Mouse (Mus musculus) Patski (cell line): Measurements from ENCODE around the gene Dnajb8. TPM values are rescaled to one million over a fixed set of nuclear protein-coding genes. Genes with fewer than 3 reads are reported as not detected.

ENCODE experiments used
- ATAC-seq: fragments of 100-300 bp; one replicate; pipeline ENCODE4 v1.8.0; 2021
- CTCF ChIA-PET: fragments of 350-600 bp; sonication (Branson Sonifier 250); formaldehyde crosslinking; loops from one replicate; lab custom pipeline; 2022; ENCODE audit warnings: inconsistent platforms; lab: Charles Lee
- POLR2A ChIA-PET: fragments of 350-600 bp; sonication (Branson Sonifier 250); formaldehyde crosslinking; loops from one replicate; lab custom pipeline; 2022; ENCODE audit warnings: antibody characterized with exemption, inconsistent platforms; lab: Charles Lee
- DNase-seq: peaks from one replicate; pipeline ENCODE4 v3.0.0-alpha.2; 2011; ENCODE audit warnings: low read depth, low spot score
- H3K27me3 ChIP-seq: fragments of 371-371 bp; one replicate; pipeline ENCODE4 v1.5.1; 2021
- CTCF ChIP-seq: fragments of 100-300 bp; IDR thresholded peaks from one replicate; pipeline ENCODE4 v1.5.1; 2021
- in situ Hi-C: fragments of 300-500 bp; cut with MboI; formaldehyde crosslinking; loops from 3 replicates; pipeline ENCODE4 v1.11.1; 2018; ENCODE audit warnings: low pct_unique_long_range_greater_than_20kb, mixed read lengths
- polyA plus RNA-seq: library from polyadenylated mRNA; unstranded; gene quantifications from one replicate; pipeline ENCODE4 v1.2.3, GENCODE M21; 2021

Dnajb8 gene
- polyA plus RNA-seq, 1 experiment from 2014 or later, result not detected

DNA sequence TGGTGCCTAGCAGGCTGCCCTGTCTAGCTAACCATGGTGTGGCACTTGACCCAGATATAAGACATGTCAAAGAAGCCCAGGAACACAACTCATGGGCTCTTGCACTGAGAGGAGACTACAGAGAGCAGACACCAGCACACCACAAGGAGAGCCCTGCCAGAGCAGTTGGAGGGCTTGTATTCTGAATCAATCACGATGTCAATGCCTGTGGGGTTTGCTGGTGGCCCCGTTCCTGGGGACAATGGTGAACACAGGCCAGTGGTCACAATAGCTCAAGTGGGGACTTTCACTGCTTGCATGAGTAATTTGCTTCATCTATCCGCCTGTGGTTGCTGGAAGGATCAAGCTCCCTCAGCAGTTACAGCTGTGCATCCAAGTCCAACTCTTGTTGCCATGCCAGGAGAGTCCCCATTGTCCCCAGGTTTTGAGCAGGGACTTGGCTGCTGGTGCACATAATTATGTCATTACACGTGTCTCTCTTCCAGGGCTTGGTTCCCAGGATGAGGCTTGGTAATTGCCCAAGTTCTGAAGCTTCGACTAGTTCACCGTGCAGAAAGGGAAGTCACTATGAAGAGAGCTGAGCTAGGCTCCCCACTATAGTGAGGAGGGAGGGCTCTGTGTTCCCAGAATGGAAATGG, 68.2 kb downstream of the Dnajb8 start:
- POLR2A ChIA-PET, result no interaction called here
- DNase-seq, result no peak
- no peaks in the 10 kb centered on the region for H3K27me3 ChIP-seq
- CTCF ChIA-PET, result no interaction called here
- TF ChIP-seq CTCF, result no peak
- ATAC-seq, result no peak
- in situ Hi-C loops, result no loop called here

- TF ChIP-seq CTCF, result no peak
- ATAC-seq, result no peak
- no peak for DNase-seq
- ChIA-PET POLR2A (no interaction called here), CTCF (interaction anchor here (0.8 to 1.1 kb wide), 2 partner anchors 14 to 20 kb away, joined by 3 to 4 read pairs; no protein-coding TSS in a partner anchor)
- no peaks in the 10 kb centered on the region for H3K27me3 ChIP-seq
- in situ Hi-C loops, result no loop called here
Measured at GRCm38 (mm10) chr6:88292274-88292909, 70.3 kb downstream of the Dnajb8 start.

DNA sequence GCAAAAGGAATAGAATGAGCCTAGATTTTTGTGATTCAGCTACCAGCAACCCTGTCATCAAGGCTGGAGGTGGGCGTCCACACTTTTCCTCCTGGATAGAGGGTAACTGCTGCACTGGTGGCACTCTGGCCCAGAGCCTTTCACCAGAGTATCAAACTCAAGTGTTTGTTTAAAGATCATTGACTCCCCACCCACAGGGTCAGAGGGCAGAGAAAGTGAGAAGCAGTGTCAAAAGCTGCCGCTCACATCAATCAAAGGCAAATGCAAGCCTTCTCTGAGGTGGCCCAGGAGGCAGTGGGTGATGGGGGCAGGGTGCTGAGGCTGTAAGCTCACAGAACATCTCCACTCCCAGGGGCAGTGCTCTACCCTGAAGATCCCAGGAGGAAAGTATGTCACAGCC, 77.4 kb downstream of the Dnajb8 start:
- no peak for DNase-seq
- ATAC-seq, result no peak
- CTCF ChIA-PET, result interaction anchor here (1.3 to 1.5 kb wide), 2 partner anchors 13 to 63 kb away, joined by 3 to 4 read pairs; no protein-coding TSS in a partner anchor
- TF ChIP-seq CTCF, result no peak
- no peaks in the 10 kb centered on the region for H3K27me3 ChIP-seq
- in situ Hi-C loops, result no loop called here
- POLR2A ChIA-PET, result no interaction called here

- no peak for TF ChIP-seq CTCF
- ATAC-seq (no peak), DNase-seq (no peak)
- no peaks in the 10 kb centered on the region for H3K27me3 ChIP-seq
- ChIA-PET CTCF (interaction anchor here (1.1 kb wide), 1 partner anchor 15 kb away, joined by 3 read pairs; no protein-coding TSS in a partner anchor), POLR2A (no interaction called here)
- in situ Hi-C loops, result no loop called here
Measured at GRCm38 (mm10) chr6:88301234-88301633, 79.2 kb downstream of the Dnajb8 start.

Other genes with a start within 250 kb of the Dnajb8 start
- 29.6 TPM for gene H1fx, start 240.6 kb upstream of the Dnajb8 start, polyA plus RNA-seq
- gene Rab7, start 177.0 kb upstream of the Dnajb8 start, polyA plus RNA-seq, result 345 TPM
- gene Rpn1, start 137.8 kb upstream of the Dnajb8 start, polyA plus RNA-seq, result 218 TPM
- gene Gata2, start 28.4 kb upstream of the Dnajb8 start, polyA plus RNA-seq, result 6.2 TPM
- gene Eefsec, start 224.3 kb downstream of the Dnajb8 start, polyA plus RNA-seq, result 14.9 TPM
- gene Ruvbl1, start 243.1 kb downstream of the Dnajb8 start, polyA plus RNA-seq, result 76.2 TPM